Mouse (Mus musculus) hindbrain, embryonic 16.5 days (tissue): Measurements from ENCODE around the gene Scn4b. TPM values are rescaled to one million over a fixed set of nuclear protein-coding genes. Genes with fewer than 3 reads are reported as not detected.

ENCODE experiments used
- ATAC-seq: fragments of 200-750 bp; cut with Nextera tagmentation; 2 replicates; pipeline ENCODE4 v1.8.0; 2017; ENCODE audit warnings: moderate TSS enrichment, moderate library complexity
- H3K27ac ChIP-seq: fragments of 300-500 bp; sonication (generic); 2 replicates; pipeline ENCODE4 v1.5.1; 2014; ENCODE audit warnings: low read depth, mild to moderate bottlenecking, control low read depth, low read length, moderate library complexity
- H3K27me3 ChIP-seq: fragments of 300-500 bp; sonication (generic); replicated peaks from 2 replicates; pipeline ENCODE4 v1.6.1; 2014; ENCODE audit warnings: low read length; ENCODE audit not compliant: control insufficient read depth, insufficient read depth
- H3K36me3 ChIP-seq: fragments of 300-500 bp; sonication (generic); 2 replicates; pipeline ENCODE4 v1.6.1; 2014; ENCODE audit warnings: mild to moderate bottlenecking, low read length, moderate library complexity, mixed read lengths; ENCODE audit not compliant: control insufficient read depth, insufficient read depth
- H3K4me1 ChIP-seq: fragments of 300-500 bp; sonication (generic); 2 replicates; pipeline ENCODE4 v1.6.1; 2014; ENCODE audit warnings: low read depth, low read length; ENCODE audit not compliant: control insufficient read depth, insufficient read depth
- H3K4me2 ChIP-seq: fragments of 300-500 bp; sonication (generic); 2 replicates; pipeline ENCODE4 v1.6.1; 2014; ENCODE audit warnings: mild to moderate bottlenecking, low read length, control low read depth, moderate library complexity
- H3K4me3 ChIP-seq: fragments of 300-500 bp; sonication (generic); 2 replicates; pipeline ENCODE4 v1.5.1; 2014; ENCODE audit warnings: mild to moderate bottlenecking, low read length, control low read depth, moderate library complexity
- H3K9ac ChIP-seq: fragments of 300-500 bp; sonication (generic); 2 replicates; pipeline ENCODE4 v1.6.1; 2014; ENCODE audit warnings: low read depth, mild to moderate bottlenecking, control low read depth, low read length, moderate library complexity
- H3K9me3 ChIP-seq: fragments of 300-500 bp; sonication (generic); 2 replicates; pipeline ENCODE4 v1.6.1; 2014; ENCODE audit warnings: mild to moderate bottlenecking, low read length, moderate library complexity; ENCODE audit not compliant: control insufficient read depth
- WGBS: fragments of 180-500 bp; shearing (Covaris S2); extraction: QIAGEN DNeasy Blood & Tissue Kit; methylation state at CpG from one replicate; pipeline ENCODE4 v1.1.7; 2014; 5-methylcytosine and 5-hydroxymethylcytosine counted together
- polyA plus RNA-seq: library from polyadenylated mRNA; unstranded; fragments of >200 nt; fragmentation: Nextera tagmentation; extraction: Ambion mirVana; gene quantifications from 2 replicates; pipeline ENCODE4 v1.2.1, GENCODE M21; 2015

The Scn4b gene
- polyA plus RNA-seq, 1 experiment from 2014 or later, result 0.60 TPM

- WGBS, result 98% methylated on average over 2 of the region's 2 CpGs
- no peak overlapping the region for H3K4me2 ChIP-seq
- H3K27ac ChIP-seq, result no peak overlapping the region
- no peak overlapping the region for H3K4me3 ChIP-seq
- no peak overlapping the region for H3K9ac ChIP-seq
- ATAC-seq, result no peak
- no peaks in the 10 kb centered on the region for H3K4me1 ChIP-seq
- H3K36me3 ChIP-seq, result no peaks in the 10 kb centered on the region
- no peaks in the 10 kb centered on the region for H3K9me3 ChIP-seq
- H3K27me3 ChIP-seq, result no peaks in the 10 kb centered on the region
Measured at GRCm38 (mm10) chr9:45105596-45106374, 32.4 kb upstream of the Scn4b start.

GRCm38 (mm10) chr9:45115706-45116105 lies 22.5 kb upstream of the Scn4b start:
- no peaks in the 10 kb centered on the region for H3K36me3 ChIP-seq
- H3K27me3 ChIP-seq, result no peaks in the 10 kb centered on the region
- H3K9ac ChIP-seq, result peak overlapping the region; percentile 64
- peak overlapping the region; percentile 52 for H3K4me3 ChIP-seq
- peak overlapping the region; percentile 81 for H3K4me2 ChIP-seq
- no peaks in the 10 kb centered on the region for H3K9me3 ChIP-seq
- H3K4me1 ChIP-seq, result peaks cover 21% of the 10 kb centered on the region
- peak; percentile 88 for ATAC-seq
- H3K27ac ChIP-seq, result peak overlapping the region; percentile 70; the same call in 1 of the 2 replicates
- 3% methylated on average over 14 of the region's 14 CpGs for WGBS

GRCm38 (mm10) chr9:45116819-45117218 lies 21.4 kb upstream of the Scn4b start:
- no peak for ATAC-seq
- no peak overlapping the region for H3K4me3 ChIP-seq
- H3K9me3 ChIP-seq, result no peaks in the 10 kb centered on the region
- peaks cover 26% of the 10 kb centered on the region for H3K4me1 ChIP-seq
- no peak overlapping the region for H3K27ac ChIP-seq
- H3K4me2 ChIP-seq, result no peak overlapping the region
- H3K36me3 ChIP-seq, result no peaks in the 10 kb centered on the region
- 71% methylated on average over 9 of the region's 9 CpGs for WGBS
- H3K9ac ChIP-seq, result no peak overlapping the region
- H3K27me3 ChIP-seq, result no peaks in the 10 kb centered on the region

GRCm38 (mm10) chr9:45117741-45118431 lies 20.3 kb upstream of the Scn4b start, which contains the start of gene Scn2b:
Gene Scn2b (plus strand): TSS chr9:45117782.
- H3K27ac ChIP-seq, result peak within 1 kb of the TSS; percentile 81
- no peaks in the 10 kb centered on the region for H3K27me3 ChIP-seq
- peak within 1 kb of the TSS; percentile 74 for H3K9ac ChIP-seq
- peak; percentile 67 for ATAC-seq
- peak within 1 kb of the TSS; percentile 76 for H3K4me2 ChIP-seq
- peak within 1 kb of the TSS; percentile 54 for H3K4me3 ChIP-seq
- under 1% methylated on average over 13 of the region's 13 CpGs for WGBS
- no peaks in the 10 kb centered on the region for H3K9me3 ChIP-seq
- H3K4me1 ChIP-seq, result peaks cover 34% of the 10 kb centered on the region
- H3K36me3 ChIP-seq, result no peaks in the 10 kb centered on the region

GRCm38 (mm10) chr9:45118552-45118951 lies 19.6 kb upstream of the Scn4b start:
- Histone ChIP-seq H3K9me3 (no peaks in the 10 kb centered on the region), H3K27me3 (no peaks in the 10 kb centered on the region), H3K4me3 (peak overlapping the region; percentile 54), H3K27ac (0 out of 2 replicates have a peak overlapping the region, but pooled peaks have one; percentile 14), H3K36me3 (no peaks in the 10 kb centered on the region), H3K4me1 (peaks cover 34% of the 10 kb centered on the region), H3K4me2 (peak overlapping the region; percentile 76), H3K9ac (peak overlapping the region; percentile 74)
- ATAC-seq, result no peak
- WGBS, result 23% methylated on average over 10 of the region's 10 CpGs

- H3K27ac ChIP-seq, result no peak overlapping the region
- H3K9ac ChIP-seq, result peak overlapping the region; percentile 74; the same call in 1 of the 2 replicates
- peak overlapping the region; percentile 54 for H3K4me3 ChIP-seq
- H3K4me2 ChIP-seq, result peak overlapping the region; percentile 76
- H3K36me3 ChIP-seq, result no peaks in the 10 kb centered on the region
- H3K9me3 ChIP-seq, result no peaks in the 10 kb centered on the region
- peaks cover 34% of the 10 kb centered on the region for H3K4me1 ChIP-seq
- ATAC-seq, result no peak
- no peaks in the 10 kb centered on the region for H3K27me3 ChIP-seq
- 94% methylated on average over 8 of the region's 8 CpGs for WGBS
Measured at GRCm38 (mm10) chr9:45119316-45119953, 18.8 kb upstream of the Scn4b start.

GRCm38 (mm10) chr9:45119954-45120530 lies 18.2 kb upstream of the Scn4b start:
- 91% methylated on average over 14 of the region's 14 CpGs for WGBS

GRCm38 (mm10) chr9:45120567-45120966 lies 17.6 kb upstream of the Scn4b start:
- Histone ChIP-seq H3K9ac (no peak overlapping the region), H3K9me3 (no peaks in the 10 kb centered on the region), H3K27ac (no peak overlapping the region), H3K4me3 (no peak overlapping the region), H3K36me3 (peaks cover 7% of the 10 kb centered on the region; the same call in 1 of the 2 replicates), H3K27me3 (no peaks in the 10 kb centered on the region), H3K4me1 (peaks cover 34% of the 10 kb centered on the region), H3K4me2 (no peak overlapping the region; the same call in 1 of the 2 replicates)
- ATAC-seq, result no peak
- 88% methylated on average over 6 of the region's 6 CpGs for WGBS

More at GRCm38 (mm10) chr9:45119954-45120530, 18.2 kb upstream of the Scn4b start:
- H3K9me3 ChIP-seq, result no peaks in the 10 kb centered on the region
- no peak overlapping the region for H3K4me3 ChIP-seq
- no peak for ATAC-seq
- peak overlapping the region; percentile 24; the same call in 1 of the 2 replicates for H3K4me2 ChIP-seq
- peaks cover 2% of the 10 kb centered on the region; the same call in 1 of the 2 replicates for H3K36me3 ChIP-seq
- no peak overlapping the region for H3K9ac ChIP-seq
- H3K4me1 ChIP-seq, result peaks cover 34% of the 10 kb centered on the region
- H3K27ac ChIP-seq, result no peak overlapping the region
- no peaks in the 10 kb centered on the region for H3K27me3 ChIP-seq
